Mouse (Mus musculus) kidney, embryonic 14.5 days (tissue): ENCODE results near the gene Ggps1. TPM values are rescaled to one million over a fixed set of nuclear protein-coding genes. Genes with fewer than 3 reads are reported as not detected.
"Not testable (repeated sequence)": the region's sequence is repeated elsewhere in the genome, so short reads cannot be mapped to it uniquely, and the experiment has no call there.

Experiments used
- ATAC-seq: fragments of 200-750 bp; cut with Nextera tagmentation; 2 replicates; pipeline ENCODE4 v1.8.0; 2017; ENCODE audit warnings: moderate number of reproducible peaks, mild to moderate bottlenecking, moderate TSS enrichment, moderate library complexity; ENCODE audit not compliant: low FRiP score, low TSS enrichment
- H3K27ac ChIP-seq: fragments of 300-500 bp; sonication (generic); 2 replicates; pipeline ENCODE4 v1.5.1; 2014; ENCODE audit warnings: low read depth, mild to moderate bottlenecking, low read length, moderate library complexity, mixed read lengths
- H3K27me3 ChIP-seq: fragments of 300-500 bp; sonication (generic); 2 replicates; pipeline ENCODE4 v1.6.1; 2014; ENCODE audit warnings: mild to moderate bottlenecking, low read length; ENCODE audit not compliant: control insufficient read depth, insufficient read depth
- H3K36me3 ChIP-seq: fragments of 300-500 bp; sonication (generic); 2 replicates; pipeline ENCODE4 v1.6.1; 2014; ENCODE audit warnings: low read length, mixed read lengths; ENCODE audit not compliant: control insufficient read depth, insufficient read depth
- H3K4me1 ChIP-seq: fragments of 300-500 bp; sonication (generic); 2 replicates; pipeline ENCODE4 v1.6.1; 2014; ENCODE audit warnings: low read length, mixed read lengths; ENCODE audit not compliant: control insufficient read depth, insufficient read depth
- H3K4me2 ChIP-seq: fragments of 300-500 bp; sonication (generic); replicated peaks from 2 replicates; pipeline ENCODE4 v1.6.1; 2014; ENCODE audit warnings: low read depth, mild to moderate bottlenecking, low read length
- H3K4me3 ChIP-seq: fragments of 300-500 bp; sonication (generic); 2 replicates; pipeline ENCODE4 v1.5.1; 2014; ENCODE audit warnings: mild to moderate bottlenecking, low read length
- H3K9ac ChIP-seq: fragments of 300-500 bp; sonication (generic); 2 replicates; pipeline ENCODE4 v1.6.1; 2014; ENCODE audit warnings: low read depth, mild to moderate bottlenecking, low read length, moderate library complexity
- H3K9me3 ChIP-seq: fragments of 300-500 bp; sonication (generic); 2 replicates; pipeline ENCODE4 v1.6.1; 2016; ENCODE audit warnings: low read length; ENCODE audit not compliant: control insufficient read depth
- WGBS: fragments of 180-500 bp; shearing (Covaris S2); extraction: QIAGEN DNeasy Blood & Tissue Kit; methylation state at CpG from one replicate; pipeline ENCODE4 v1.1.7; 2014; 5-methylcytosine and 5-hydroxymethylcytosine counted together
- polyA plus RNA-seq: library from polyadenylated mRNA; unstranded; fragments of >200 nt; fragmentation: Nextera tagmentation; extraction: Ambion mirVana; gene quantifications from 2 replicates; pipeline ENCODE4 v1.2.1, GENCODE M21; 2014

Ggps1 gene
- polyA plus RNA-seq, 1 experiment from 2014 or later = 57.2 TPM

DNA sequence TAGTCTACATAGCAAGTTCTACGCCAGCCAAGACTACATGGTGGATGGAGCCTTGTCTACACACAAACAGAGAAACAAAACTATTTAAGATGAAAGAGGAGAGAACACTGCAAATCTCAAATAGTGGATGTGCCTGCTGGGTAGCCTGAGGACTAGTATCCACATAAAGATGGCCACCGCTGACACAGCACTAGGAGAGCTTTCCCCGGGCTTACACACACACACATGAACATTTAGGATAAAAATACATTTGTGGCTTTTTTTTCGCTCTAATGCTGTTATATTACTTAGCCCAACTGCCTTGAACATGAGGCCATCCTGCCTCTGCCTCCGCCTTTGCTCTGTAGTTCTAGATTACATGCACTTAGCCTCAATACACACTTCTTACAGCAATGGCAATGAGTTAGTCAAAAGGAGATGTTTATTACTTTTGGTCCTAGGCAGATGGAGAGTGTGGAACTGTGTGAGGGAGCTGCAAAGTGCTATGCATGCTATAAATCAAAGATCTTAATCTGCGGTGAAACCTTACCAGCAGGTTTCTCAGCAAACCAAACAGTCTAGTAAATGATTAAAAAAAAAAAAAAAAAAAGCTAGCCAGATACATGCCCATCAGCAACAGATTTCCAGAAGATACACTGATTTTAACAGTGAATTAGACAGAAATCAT lies 37.0 kb downstream of the Ggps1 start:
- Histone ChIP-seq H3K27ac (no peak overlapping the region), H3K4me2 (no peak overlapping the region), H3K9me3 (no peaks in the 10 kb centered on the region), H3K27me3 (no peaks in the 10 kb centered on the region), H3K4me1 (no peaks in the 10 kb centered on the region), H3K9ac (no peak overlapping the region), H3K36me3 (peaks cover 20% of the 10 kb centered on the region; the same call in 1 of the 2 replicates), H3K4me3 (no peak overlapping the region)
- 81% methylated on average over 6 of the region's 6 CpGs for WGBS
- no peak for ATAC-seq

DNA sequence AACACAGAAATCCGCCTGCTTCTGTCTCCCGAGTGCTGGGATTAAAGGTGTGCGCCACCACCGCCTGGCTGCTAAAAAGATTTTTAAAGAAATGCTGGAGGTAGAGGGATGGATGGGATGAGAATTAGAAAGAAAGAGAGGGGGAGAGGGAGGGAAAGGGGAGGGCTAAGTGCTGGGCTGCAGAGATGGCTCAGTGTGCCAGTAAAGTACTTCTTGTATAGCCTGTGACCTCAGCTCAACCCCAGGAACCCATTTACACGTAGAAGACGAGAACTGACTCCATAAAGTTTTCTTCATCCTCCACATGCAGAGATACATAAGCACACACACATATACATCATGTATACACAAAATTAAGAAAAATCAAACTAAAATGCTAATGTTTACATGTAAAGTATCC lies 37.7 kb downstream of the Ggps1 start:
- 90% methylated on average over 6 of the region's 6 CpGs for WGBS

DNA sequence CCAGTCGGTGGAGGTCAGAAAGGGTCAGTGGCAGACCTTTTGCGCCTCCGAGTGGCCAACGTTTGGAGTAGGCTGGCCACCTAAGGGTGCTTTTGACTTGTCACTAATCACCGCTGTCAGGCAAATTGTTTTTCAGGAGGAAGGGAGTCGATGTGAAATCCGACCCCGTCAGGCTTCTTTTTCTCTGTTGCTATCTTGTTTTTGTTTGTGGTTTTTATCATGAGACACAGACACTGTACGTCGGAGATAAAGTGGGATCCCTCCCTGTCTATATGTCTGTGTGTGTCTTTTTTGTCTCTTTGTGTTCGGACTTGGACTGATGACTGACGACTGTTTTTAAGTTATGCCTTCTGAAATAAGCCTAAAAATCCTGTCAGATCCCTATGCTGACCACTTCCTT lies 41.9 kb downstream of the Ggps1 start:
- H3K4me1 ChIP-seq, H3K27ac ChIP-seq, ATAC-seq, H3K9me3 ChIP-seq, H3K4me2 ChIP-seq, H3K4me3 ChIP-seq, H3K27me3 ChIP-seq, H3K9ac ChIP-seq: not testable (repeated sequence)
- 56% methylated on average over 8 of the region's 12 CpGs for WGBS
- peaks cover 13% of the 10 kb centered on the region; the same call in 1 of the 2 replicates for H3K36me3 ChIP-seq

More for the DNA sequence above, 37.7 kb downstream of the Ggps1 start:
- Histone ChIP-seq H3K27ac (no peak overlapping the region), H3K4me2 (no peak overlapping the region), H3K9me3 (no peaks in the 10 kb centered on the region), H3K4me3 (no peak overlapping the region), H3K36me3 (peaks cover 20% of the 10 kb centered on the region; the same call in 1 of the 2 replicates), H3K27me3 (no peaks in the 10 kb centered on the region), H3K9ac (no peak overlapping the region), H3K4me1 (no peaks in the 10 kb centered on the region)
- no peak for ATAC-seq

DNA sequence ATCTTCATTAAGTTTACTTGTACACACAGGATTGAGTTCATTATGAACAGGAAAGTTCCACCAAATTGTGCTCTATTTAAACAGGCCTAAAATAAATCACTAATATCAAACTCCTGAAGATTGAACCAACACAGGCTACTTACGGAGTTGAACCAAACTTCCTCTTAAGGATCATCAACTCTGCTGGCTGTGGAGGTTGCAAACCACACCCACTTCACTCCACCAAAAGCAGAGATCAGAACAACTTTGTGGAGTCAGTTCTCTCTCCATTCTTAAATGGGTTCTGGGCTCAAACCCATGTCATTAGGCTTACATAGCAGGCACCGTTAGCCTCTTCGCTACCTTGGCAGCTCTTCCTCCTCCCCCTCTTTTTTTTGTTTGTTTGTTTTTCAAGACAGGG lies 44.4 kb downstream of the Ggps1 start:
- Histone ChIP-seq H3K4me3 (no peak overlapping the region), H3K4me2 (no peak overlapping the region), H3K27me3 (no peaks in the 10 kb centered on the region), H3K27ac (no peak overlapping the region), H3K4me1 (no peaks in the 10 kb centered on the region), H3K36me3 (peaks cover 25% of the 10 kb centered on the region), H3K9ac (no peak overlapping the region), H3K9me3 (no peaks in the 10 kb centered on the region)
- WGBS = 90% methylated on average over 3 of the region's 3 CpGs
- no peak for ATAC-seq

DNA sequence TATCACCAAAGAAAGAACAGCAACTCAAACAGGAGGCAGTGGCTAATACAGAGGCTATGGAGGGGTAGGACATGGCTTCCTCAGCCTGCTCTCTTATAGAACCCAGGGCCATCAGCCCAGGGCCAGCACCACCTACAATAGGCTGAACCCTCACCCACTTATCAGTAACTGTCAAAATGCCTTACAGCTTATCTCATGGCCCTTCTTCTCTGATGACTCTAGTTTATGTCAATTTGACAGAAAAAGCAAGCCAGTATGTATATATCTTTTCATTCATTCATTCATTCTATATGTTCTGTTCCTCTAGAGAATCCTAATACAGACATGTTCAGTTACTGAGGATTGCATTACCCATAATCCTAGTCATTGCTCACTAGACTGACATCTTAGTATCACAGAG lies 45.0 kb downstream of the Ggps1 start:
- Histone ChIP-seq H3K36me3 (peaks cover 29% of the 10 kb centered on the region), H3K27me3 (no peaks in the 10 kb centered on the region)

DNA sequence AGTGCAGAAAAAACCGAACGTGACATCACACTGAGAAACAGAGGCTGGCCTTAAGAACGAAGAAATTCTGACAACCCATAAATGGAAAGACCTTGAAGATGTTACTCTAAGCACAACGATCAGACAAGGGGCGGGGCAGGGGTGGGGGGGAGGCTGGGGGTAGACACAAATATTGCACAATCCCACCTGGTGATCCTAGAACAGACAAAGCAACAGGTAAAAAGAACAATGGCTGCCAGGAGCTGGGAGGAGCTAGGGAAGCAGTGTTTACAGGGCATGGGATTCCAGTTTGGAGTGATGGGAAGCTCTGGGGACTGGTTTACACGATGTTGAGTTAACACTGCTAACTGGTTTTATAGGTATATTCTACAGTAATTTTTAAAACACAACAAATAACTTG lies 47.7 kb downstream of the Ggps1 start:
- Histone ChIP-seq H3K4me1 (no peaks in the 10 kb centered on the region), H3K27ac (no peak overlapping the region), H3K4me3 (no peak overlapping the region), H3K36me3 (peaks cover 35% of the 10 kb centered on the region), H3K9me3 (no peaks in the 10 kb centered on the region), H3K9ac (no peak overlapping the region), H3K27me3 (no peaks in the 10 kb centered on the region), H3K4me2 (no peak overlapping the region)
- ATAC-seq = no peak
- WGBS = 93% methylated on average over 6 of the region's 6 CpGs

More for the DNA sequence above, 45.0 kb downstream of the Ggps1 start:
- H3K4me3 ChIP-seq = no peak overlapping the region
- no peak overlapping the region for H3K27ac ChIP-seq
- no peaks in the 10 kb centered on the region for H3K9me3 ChIP-seq
- no peak for ATAC-seq
- H3K4me1 ChIP-seq = no peaks in the 10 kb centered on the region
- no peak overlapping the region for H3K9ac ChIP-seq
- H3K4me2 ChIP-seq = no peak overlapping the region

DNA sequence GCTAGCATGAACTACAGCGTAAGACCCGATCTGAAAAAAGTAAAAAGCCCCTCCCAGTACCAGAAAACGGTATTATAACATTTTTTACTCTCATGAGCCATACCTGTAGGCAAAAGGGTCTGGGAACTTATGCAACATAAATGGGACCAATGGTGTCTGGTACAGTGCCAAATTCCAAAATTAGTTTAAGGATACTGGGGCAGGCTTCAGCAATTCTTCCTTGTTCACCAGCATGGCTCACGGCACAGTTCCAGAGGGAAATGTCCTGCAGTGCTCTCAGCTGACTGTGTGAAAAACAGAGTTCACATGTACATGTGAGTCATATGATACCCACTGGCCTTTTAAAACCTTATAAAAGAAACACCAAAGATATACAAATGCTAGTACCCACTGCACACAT lies 48.7 kb downstream of the Ggps1 start:
- Histone ChIP-seq H3K27ac (no peak overlapping the region), H3K4me3 (no peak overlapping the region), H3K27me3 (no peaks in the 10 kb centered on the region), H3K36me3 (peaks cover 32% of the 10 kb centered on the region), H3K4me2 (no peak overlapping the region), H3K9me3 (no peaks in the 10 kb centered on the region), H3K4me1 (no peaks in the 10 kb centered on the region), H3K9ac (no peak overlapping the region)
- 98% methylated on average over 4 of the region's 4 CpGs for WGBS
- ATAC-seq = no peak

DNA sequence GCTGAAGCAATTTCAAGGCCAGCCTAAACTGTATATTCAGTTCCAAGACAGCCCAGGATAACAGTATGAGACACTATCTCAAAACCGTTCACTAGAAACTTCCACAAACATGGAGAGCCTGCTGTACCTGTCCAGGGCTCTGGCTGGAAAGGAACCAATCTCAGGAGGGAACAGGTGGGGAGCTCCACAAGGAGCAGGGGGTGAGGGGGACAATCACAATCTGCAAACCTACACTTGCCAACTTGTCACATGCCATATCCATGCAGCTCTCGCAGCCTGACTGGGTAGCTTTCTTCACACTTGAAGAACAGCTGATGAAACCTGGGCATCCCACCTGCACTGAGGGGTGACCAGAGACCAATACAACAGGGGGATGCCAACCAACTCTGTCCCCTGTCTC lies 49.3 kb downstream of the Ggps1 start:
- Histone ChIP-seq H3K4me1 (no peaks in the 10 kb centered on the region), H3K4me3 (no peak overlapping the region), H3K36me3 (peaks cover 30% of the 10 kb centered on the region), H3K27me3 (no peaks in the 10 kb centered on the region), H3K9ac (no peak overlapping the region), H3K4me2 (no peak overlapping the region), H3K9me3 (no peaks in the 10 kb centered on the region), H3K27ac (no peak overlapping the region)
- ATAC-seq = no peak
- WGBS = 88% methylated on average over 2 of the region's 2 CpGs

DNA sequence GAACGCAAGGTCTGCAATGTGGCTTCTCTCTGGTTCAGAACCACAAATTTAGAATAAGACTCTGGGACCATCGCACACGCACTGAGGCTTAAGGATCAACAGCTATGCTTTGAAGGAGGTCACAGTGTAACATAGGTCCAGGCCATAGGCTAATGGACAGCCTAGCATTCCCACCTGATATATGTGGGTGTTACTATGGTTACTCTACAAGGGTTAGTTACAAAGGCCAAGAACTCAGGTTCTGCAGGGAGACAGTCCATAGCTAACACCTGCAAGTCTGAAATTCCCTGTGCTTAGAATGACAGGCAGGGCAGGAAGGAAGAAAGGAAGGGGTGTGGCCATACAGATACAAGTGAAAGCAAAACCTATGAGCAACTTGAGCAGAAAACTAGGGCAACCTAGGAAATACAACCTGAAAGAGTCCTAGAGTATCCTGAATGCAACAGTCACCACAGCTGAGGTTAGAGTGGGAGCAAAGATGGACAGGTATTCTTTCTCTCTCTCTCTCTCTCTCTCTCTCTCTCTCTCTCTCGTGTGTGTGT lies 51.8 kb downstream of the Ggps1 start:
- Histone ChIP-seq H3K4me1 (no peaks in the 10 kb centered on the region), H3K27me3 (no peaks in the 10 kb centered on the region), H3K4me3 (no peak overlapping the region), H3K36me3 (peaks cover 30% of the 10 kb centered on the region), H3K9ac (no peak overlapping the region), H3K9me3 (no peaks in the 10 kb centered on the region), H3K4me2 (no peak overlapping the region), H3K27ac (no peak overlapping the region)
- ATAC-seq = no peak
- 97% methylated on average over 4 of the region's 4 CpGs for WGBS
